Mouse (Mus musculus): ENCODE results near the gene Gm48551. TPM values are rescaled to one million over a fixed set of nuclear protein-coding genes. Genes with fewer than 3 reads are reported as not detected.

The Gm48551 gene
- total RNA-seq, 1 experiment from 2014 or later = 5.6 TPM

GRCm38 (mm10) chr10:81400371-81401204 lies 16.3 kb downstream of the Gm48551 start:
- no peak for ATAC-seq (ENCODE audit: extremely low read depth, insufficient number of reproducible peaks, low FRiP score, poor library complexity, severe bottlenecking)

GRCm38 (mm10) chr10:81401205-81401520 lies 16.9 kb downstream of the Gm48551 start:
- ATAC-seq (ENCODE audit: extremely low read depth, insufficient number of reproducible peaks, low FRiP score, poor library complexity, severe bottlenecking) = no peak

- no peak for ATAC-seq (ENCODE audit: extremely low read depth, insufficient number of reproducible peaks, low FRiP score, poor library complexity, severe bottlenecking)
These were observed 17.4 kb downstream of the Gm48551 start for GRCm38 (mm10) chr10:81401521-81402226.

GRCm38 (mm10) chr10:81402227-81402765 lies 18.0 kb downstream of the Gm48551 start:
- no peak for ATAC-seq (ENCODE audit: extremely low read depth, insufficient number of reproducible peaks, low FRiP score, poor library complexity, severe bottlenecking)

- no peak for ATAC-seq (ENCODE audit: extremely low read depth, insufficient number of reproducible peaks, low FRiP score, poor library complexity, severe bottlenecking)
These were observed 19.2 kb downstream of the Gm48551 start for GRCm38 (mm10) chr10:81403511-81403910.

GRCm38 (mm10) chr10:81404082-81404481 lies 19.8 kb downstream of the Gm48551 start:
- ATAC-seq (ENCODE audit: extremely low read depth, insufficient number of reproducible peaks, low FRiP score, poor library complexity, severe bottlenecking) = no peak

GRCm38 (mm10) chr10:81404720-81405119 lies 20.5 kb downstream of the Gm48551 start:
- ATAC-seq (ENCODE audit: extremely low read depth, insufficient number of reproducible peaks, low FRiP score, poor library complexity, severe bottlenecking) = no peak

GRCm38 (mm10) chr10:81405588-81406201 lies 21.4 kb downstream of the Gm48551 start:
- ATAC-seq (ENCODE audit: extremely low read depth, insufficient number of reproducible peaks, low FRiP score, poor library complexity, severe bottlenecking) = peak; percentile 25; the same call in 1 of the 2 replicates

GRCm38 (mm10) chr10:81406504-81407440 lies 22.5 kb downstream of the Gm48551 start:
- no peak for ATAC-seq (ENCODE audit: extremely low read depth, insufficient number of reproducible peaks, low FRiP score, poor library complexity, severe bottlenecking)

GRCm38 (mm10) chr10:81407539-81408423 lies 23.5 kb downstream of the Gm48551 start:
- peak; percentile 77 for ATAC-seq (ENCODE audit: extremely low read depth, insufficient number of reproducible peaks, low FRiP score, poor library complexity, severe bottlenecking)

- ATAC-seq (ENCODE audit: extremely low read depth, insufficient number of reproducible peaks, low FRiP score, poor library complexity, severe bottlenecking) = no peak
These were observed 24.1 kb downstream of the Gm48551 start for GRCm38 (mm10) chr10:81408424-81408729.

- ATAC-seq (ENCODE audit: extremely low read depth, insufficient number of reproducible peaks, low FRiP score, poor library complexity, severe bottlenecking) = peak; percentile 62
These were observed 24.6 kb downstream of the Gm48551 start for GRCm38 (mm10) chr10:81408871-81409291.

GRCm38 (mm10) chr10:81409330-81409729 lies 25.1 kb downstream of the Gm48551 start:
- no peak for ATAC-seq (ENCODE audit: extremely low read depth, insufficient number of reproducible peaks, low FRiP score, poor library complexity, severe bottlenecking)

GRCm38 (mm10) chr10:81410350-81410749 lies 26.1 kb downstream of the Gm48551 start:
- ATAC-seq (ENCODE audit: extremely low read depth, insufficient number of reproducible peaks, low FRiP score, poor library complexity, severe bottlenecking) = no peak

- no peak for ATAC-seq (ENCODE audit: extremely low read depth, insufficient number of reproducible peaks, low FRiP score, poor library complexity, severe bottlenecking)
These were observed 26.7 kb downstream of the Gm48551 start for GRCm38 (mm10) chr10:81410981-81411380.

GRCm38 (mm10) chr10:81411471-81412400 lies 27.5 kb downstream of the Gm48551 start:
- no peak for ATAC-seq (ENCODE audit: extremely low read depth, insufficient number of reproducible peaks, low FRiP score, poor library complexity, severe bottlenecking)

All from neutrophil, adult 5-6 weeks (primary cell).